Mouse (Mus musculus): ENCODE results near the gene Arhgef25. TPM values are rescaled to one million over a fixed set of nuclear protein-coding genes. Genes with fewer than 3 reads are reported as not detected.
"Not testable (repeated sequence)": the region's sequence is repeated elsewhere in the genome, so short reads cannot be mapped to it uniquely, and the experiment has no call there.

Arhgef25 gene
- polyA plus RNA-seq, 1 experiment from 2014 or later, result 32.7 TPM

DNA sequence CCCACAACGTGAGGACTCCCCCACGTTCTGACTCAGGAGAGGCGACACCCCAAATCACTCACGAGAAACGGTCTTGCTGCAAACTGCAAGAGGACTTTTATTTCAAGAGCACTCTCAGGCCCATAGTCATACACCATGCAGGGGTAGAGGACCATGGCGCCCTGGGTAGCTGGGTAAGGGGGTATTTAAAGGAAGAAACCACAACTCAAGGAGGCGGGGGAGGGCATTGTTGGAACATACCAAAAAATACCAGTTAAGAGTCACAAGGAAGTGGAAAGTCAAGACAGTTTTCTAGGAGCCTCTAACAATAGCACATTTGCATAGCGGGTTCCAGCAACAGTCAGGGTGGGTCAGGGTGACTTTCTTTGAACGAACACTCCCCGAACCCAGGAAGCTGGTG lies 37.3 kb downstream of the Arhgef25 start:
- not testable (repeated sequence) for H3K4me3 ChIP-seq (ENCODE audit: low read depth, low read length); H3K9me3 ChIP-seq (replicated peaks; ENCODE audit: control insufficient read depth, low read length); DNase-seq (ENCODE audit: low spot score); H3K4me2 ChIP-seq (ENCODE audit: low read depth, low read length); H3K27me3 ChIP-seq (ENCODE audit: control insufficient read depth, insufficient read depth, low read length); H3K27ac ChIP-seq (replicated peaks; ENCODE audit: low read depth, low read length); ATAC-seq (replicated peaks; ENCODE audit: insufficient number of reproducible peaks, low FRiP score, low TSS enrichment, low read depth); H3K36me3 ChIP-seq (replicated peaks; ENCODE audit: control insufficient read depth, insufficient read depth, low read depth, low read length); H3K4me1 ChIP-seq (ENCODE audit: control insufficient read depth, insufficient read depth, low read length); H3K9ac ChIP-seq (replicated peaks; ENCODE audit: low read length)
- 82% methylated on average over 10 of the region's 10 CpGs for WGBS

DNA sequence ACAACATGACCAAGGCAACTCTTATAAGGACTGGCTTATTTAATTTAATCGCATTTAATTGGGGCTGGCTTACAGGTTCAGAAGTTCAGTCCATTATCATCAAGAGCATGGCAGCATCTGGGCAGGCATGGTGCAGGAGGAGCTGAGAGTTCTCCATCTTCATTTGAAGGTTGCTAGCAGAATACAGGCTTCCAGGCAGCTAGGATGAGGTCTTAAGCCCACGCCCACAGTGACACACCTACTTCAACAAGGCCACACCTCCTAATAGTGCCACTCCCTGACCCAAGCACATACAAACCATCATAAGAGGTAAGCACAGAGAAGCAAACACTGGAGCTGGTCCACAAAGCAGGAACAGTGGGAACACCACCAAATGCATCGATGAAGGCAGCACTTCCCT lies 38.6 kb downstream of the Arhgef25 start:
- not testable (repeated sequence) for H3K4me2 ChIP-seq (ENCODE audit: low read depth, low read length); H3K4me1 ChIP-seq (ENCODE audit: control insufficient read depth, insufficient read depth, low read length); DNase-seq (ENCODE audit: low spot score); ATAC-seq (replicated peaks; ENCODE audit: insufficient number of reproducible peaks, low FRiP score, low TSS enrichment, low read depth); H3K9me3 ChIP-seq (replicated peaks; ENCODE audit: control insufficient read depth, low read length); H3K27me3 ChIP-seq (ENCODE audit: control insufficient read depth, insufficient read depth, low read length); H3K36me3 ChIP-seq (replicated peaks; ENCODE audit: control insufficient read depth, insufficient read depth, low read depth, low read length); H3K27ac ChIP-seq (replicated peaks; ENCODE audit: low read depth, low read length); H3K9ac ChIP-seq (replicated peaks; ENCODE audit: low read length); H3K4me3 ChIP-seq (ENCODE audit: low read depth, low read length)
- WGBS, result 87% methylated on average over 3 of the region's 3 CpGs

DNA sequence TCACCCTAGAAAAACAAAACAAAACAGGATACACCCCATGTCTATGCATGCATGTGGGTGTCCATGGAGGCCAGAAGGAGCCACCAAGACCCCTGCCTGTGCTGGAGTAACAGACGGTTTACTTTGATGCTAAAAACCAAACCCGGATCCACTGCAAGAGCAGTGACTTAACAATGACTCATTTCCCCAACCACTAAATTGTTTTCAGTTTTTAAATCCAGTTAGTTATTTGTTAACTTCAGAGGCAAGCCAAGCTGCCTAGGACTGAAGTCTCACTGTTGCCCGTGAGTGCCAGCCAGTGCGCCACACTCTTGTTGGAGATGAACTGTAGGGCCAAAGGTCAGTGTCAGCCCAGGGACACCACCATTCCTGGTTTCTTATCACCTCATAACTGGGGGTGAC lies 39.4 kb downstream of the Arhgef25 start:
- no peak for DNase-seq (ENCODE audit: low spot score)
- Histone ChIP-seq H3K4me3 (ENCODE audit: low read depth, low read length) (no peak overlapping the region), H3K27ac (replicated peaks; ENCODE audit: low read depth, low read length) (no peak overlapping the region), H3K9ac (replicated peaks; ENCODE audit: low read length) (no peak overlapping the region), H3K4me1 (ENCODE audit: control insufficient read depth, insufficient read depth, low read length) (no peaks in the 10 kb centered on the region), H3K27me3 (ENCODE audit: control insufficient read depth, insufficient read depth, low read length) (no peaks in the 10 kb centered on the region), H3K4me2 (ENCODE audit: low read depth, low read length) (no peak overlapping the region), H3K36me3 (replicated peaks; ENCODE audit: control insufficient read depth, insufficient read depth, low read depth, low read length) (no peaks in the 10 kb centered on the region), H3K9me3 (replicated peaks; ENCODE audit: control insufficient read depth, low read length) (no peaks in the 10 kb centered on the region)
- ATAC-seq (replicated peaks; ENCODE audit: insufficient number of reproducible peaks, low FRiP score, low TSS enrichment, low read depth), result no peak
- 89% methylated on average over 4 of the region's 4 CpGs for WGBS

DNA sequence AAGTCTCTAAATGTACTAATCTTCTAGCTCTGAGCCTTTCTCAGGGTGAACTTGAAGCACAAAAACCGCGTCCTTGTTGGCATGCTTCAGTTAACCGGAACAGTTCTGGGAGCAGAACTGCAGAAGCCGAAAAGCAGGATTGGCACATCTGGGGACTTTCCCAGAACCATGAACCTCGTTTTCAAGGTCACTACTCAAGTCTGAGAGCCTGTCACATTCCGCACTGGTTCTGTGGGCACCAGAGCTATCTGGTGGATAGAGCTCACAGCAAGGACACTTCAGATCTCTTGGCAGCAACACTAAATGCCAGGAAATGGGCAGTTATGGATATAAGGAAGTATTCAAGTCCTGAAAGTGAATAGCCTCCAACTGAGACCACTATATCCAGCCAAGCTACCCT lies 42.7 kb downstream of the Arhgef25 start:
- DNase-seq (ENCODE audit: low spot score) (no peak), ATAC-seq (replicated peaks; ENCODE audit: insufficient number of reproducible peaks, low FRiP score, low TSS enrichment, low read depth) (no peak)
- no peaks in the 10 kb centered on the region for H3K27me3 ChIP-seq (ENCODE audit: control insufficient read depth, insufficient read depth, low read length)
- no peak overlapping the region for H3K4me3 ChIP-seq (ENCODE audit: low read depth, low read length)
- H3K27ac ChIP-seq (replicated peaks; ENCODE audit: low read depth, low read length), result no peak overlapping the region
- no peaks in the 10 kb centered on the region for H3K36me3 ChIP-seq (replicated peaks; ENCODE audit: control insufficient read depth, insufficient read depth, low read depth, low read length)
- no peak overlapping the region for H3K9ac ChIP-seq (replicated peaks; ENCODE audit: low read length)
- H3K9me3 ChIP-seq (replicated peaks; ENCODE audit: control insufficient read depth, low read length), result no peaks in the 10 kb centered on the region
- WGBS, result 81% methylated on average over 6 of the region's 6 CpGs
- H3K4me1 ChIP-seq (ENCODE audit: control insufficient read depth, insufficient read depth, low read length), result no peaks in the 10 kb centered on the region
- H3K4me2 ChIP-seq (ENCODE audit: low read depth, low read length), result no peak overlapping the region

DNA sequence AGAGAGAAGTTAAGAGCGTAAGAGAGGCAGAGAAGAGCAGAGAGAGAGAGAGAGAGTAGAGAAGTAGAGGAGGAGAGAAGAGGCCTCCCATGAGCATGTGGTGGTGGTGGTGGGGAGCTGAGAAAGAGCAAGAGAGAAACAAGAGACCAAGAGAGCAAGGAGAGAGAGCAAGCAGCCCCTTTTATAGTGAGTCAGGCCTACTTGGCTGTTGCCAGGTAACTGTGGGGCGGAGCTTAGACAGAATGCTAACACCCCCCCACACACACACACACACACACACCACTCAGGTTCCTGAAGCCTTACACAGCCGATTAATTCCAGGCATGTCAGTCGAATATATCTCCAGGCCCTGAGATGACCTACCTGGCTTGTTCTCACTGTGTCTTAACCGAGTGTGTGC lies 44.6 kb downstream of the Arhgef25 start:
- H3K27ac ChIP-seq (replicated peaks; ENCODE audit: low read depth, low read length), result no peak overlapping the region
- ATAC-seq (replicated peaks; ENCODE audit: insufficient number of reproducible peaks, low FRiP score, low TSS enrichment, low read depth) (no peak), DNase-seq (ENCODE audit: low spot score) (no peak)
- H3K4me2 ChIP-seq (ENCODE audit: low read depth, low read length), result no peak overlapping the region
- H3K4me3 ChIP-seq (ENCODE audit: low read depth, low read length), result no peak overlapping the region
- H3K4me1 ChIP-seq (ENCODE audit: control insufficient read depth, insufficient read depth, low read length), result no peaks in the 10 kb centered on the region
- H3K36me3 ChIP-seq (replicated peaks; ENCODE audit: control insufficient read depth, insufficient read depth, low read depth, low read length), result no peaks in the 10 kb centered on the region
- 76% methylated on average over 4 of the region's 5 CpGs for WGBS
- H3K27me3 ChIP-seq (ENCODE audit: control insufficient read depth, insufficient read depth, low read length), result no peaks in the 10 kb centered on the region
- H3K9ac ChIP-seq (replicated peaks; ENCODE audit: low read length), result no peak overlapping the region
- no peaks in the 10 kb centered on the region for H3K9me3 ChIP-seq (replicated peaks; ENCODE audit: control insufficient read depth, low read length)

DNA sequence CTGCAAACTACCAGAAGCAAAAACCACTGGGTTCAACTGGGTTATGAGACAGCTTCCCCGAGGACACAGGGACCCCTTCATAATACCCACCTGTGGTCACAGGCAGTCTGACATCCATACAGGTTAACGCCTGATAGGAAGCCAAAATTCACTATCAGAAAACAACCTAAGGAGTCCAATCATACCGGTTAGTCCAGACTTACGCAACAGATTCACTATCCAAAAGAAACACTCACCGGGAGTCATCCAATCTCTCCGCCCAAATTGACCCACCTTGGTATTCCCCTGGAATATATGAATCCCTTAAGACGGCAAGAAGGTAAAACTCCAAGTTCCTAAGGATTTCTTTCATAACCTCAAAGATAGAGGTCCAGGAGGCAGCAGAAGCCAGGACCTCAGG lies 45.3 kb downstream of the Arhgef25 start:
- ATAC-seq (replicated peaks; ENCODE audit: insufficient number of reproducible peaks, low FRiP score, low TSS enrichment, low read depth) (no peak), DNase-seq (ENCODE audit: low spot score) (no peak)
- no peaks in the 10 kb centered on the region for H3K9me3 ChIP-seq (replicated peaks; ENCODE audit: control insufficient read depth, low read length)
- no peak overlapping the region for H3K9ac ChIP-seq (replicated peaks; ENCODE audit: low read length)
- H3K27me3 ChIP-seq (ENCODE audit: control insufficient read depth, insufficient read depth, low read length), result no peaks in the 10 kb centered on the region
- 88% methylated on average over 7 of the region's 7 CpGs for WGBS
- no peaks in the 10 kb centered on the region for H3K36me3 ChIP-seq (replicated peaks; ENCODE audit: control insufficient read depth, insufficient read depth, low read depth, low read length)
- H3K27ac ChIP-seq (replicated peaks; ENCODE audit: low read depth, low read length), result no peak overlapping the region
- no peaks in the 10 kb centered on the region for H3K4me1 ChIP-seq (ENCODE audit: control insufficient read depth, insufficient read depth, low read length)
- no peak overlapping the region for H3K4me3 ChIP-seq (ENCODE audit: low read depth, low read length)
- H3K4me2 ChIP-seq (ENCODE audit: low read depth, low read length), result no peak overlapping the region

DNA sequence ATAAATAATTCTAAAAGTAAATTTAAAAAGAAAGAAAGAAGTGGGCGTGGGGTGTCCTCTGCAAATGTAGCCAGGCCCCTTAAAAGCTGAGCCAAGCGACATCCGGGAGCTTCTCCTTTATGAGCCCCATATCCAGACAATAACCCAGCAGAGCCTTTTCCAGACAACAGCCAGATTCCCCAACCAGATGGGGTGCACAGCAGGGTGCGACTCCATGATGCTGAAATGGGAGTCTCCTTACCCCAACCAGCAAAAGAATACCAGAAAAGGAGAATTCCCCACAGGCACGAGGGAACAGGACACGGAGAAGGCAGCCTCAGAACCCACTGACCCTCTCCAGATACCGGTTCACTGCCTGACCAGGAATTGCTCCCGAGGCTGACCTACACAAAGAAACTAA lies 46.7 kb downstream of the Arhgef25 start:
- Histone ChIP-seq H3K9me3 (replicated peaks; ENCODE audit: control insufficient read depth, low read length) (no peaks in the 10 kb centered on the region), H3K4me2 (ENCODE audit: low read depth, low read length) (no peak overlapping the region), H3K4me1 (ENCODE audit: control insufficient read depth, insufficient read depth, low read length) (no peaks in the 10 kb centered on the region), H3K27ac (replicated peaks; ENCODE audit: low read depth, low read length) (no peak overlapping the region), H3K36me3 (replicated peaks; ENCODE audit: control insufficient read depth, insufficient read depth, low read depth, low read length) (no peaks in the 10 kb centered on the region), H3K9ac (replicated peaks; ENCODE audit: low read length) (no peak overlapping the region), H3K4me3 (ENCODE audit: low read depth, low read length) (no peak overlapping the region), H3K27me3 (ENCODE audit: control insufficient read depth, insufficient read depth, low read length) (no peaks in the 10 kb centered on the region)
- ATAC-seq (replicated peaks; ENCODE audit: insufficient number of reproducible peaks, low FRiP score, low TSS enrichment, low read depth) (no peak), DNase-seq (ENCODE audit: low spot score) (no peak)
- 82% methylated on average over 8 of the region's 8 CpGs for WGBS

DNA sequence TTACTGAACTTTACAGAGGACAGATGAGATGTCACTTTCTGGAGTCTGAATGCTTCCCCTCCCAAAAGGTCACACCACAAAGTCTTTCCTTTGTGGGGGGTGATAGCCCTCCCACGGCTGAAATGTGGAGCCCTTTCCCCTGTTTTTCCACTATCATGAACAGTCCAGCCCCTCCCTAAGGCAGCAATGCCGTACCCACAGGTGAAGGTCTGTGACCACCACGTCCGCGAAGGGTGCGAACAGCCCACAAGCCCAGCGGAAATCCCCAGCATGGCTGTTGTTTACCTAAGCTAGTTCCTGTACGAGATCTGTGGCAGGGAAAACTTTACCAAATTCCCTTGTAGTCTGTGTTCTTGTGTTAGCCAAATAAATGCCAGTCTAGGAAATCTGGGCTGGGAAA lies 48.4 kb downstream of the Arhgef25 start:
- Histone ChIP-seq H3K9me3 (replicated peaks; ENCODE audit: control insufficient read depth, low read length) (no peaks in the 10 kb centered on the region), H3K4me3 (ENCODE audit: low read depth, low read length) (no peak overlapping the region), H3K4me1 (ENCODE audit: control insufficient read depth, insufficient read depth, low read length) (no peaks in the 10 kb centered on the region), H3K4me2 (ENCODE audit: low read depth, low read length) (no peak overlapping the region), H3K9ac (replicated peaks; ENCODE audit: low read length) (no peak overlapping the region), H3K36me3 (replicated peaks; ENCODE audit: control insufficient read depth, insufficient read depth, low read depth, low read length) (no peaks in the 10 kb centered on the region), H3K27ac (replicated peaks; ENCODE audit: low read depth, low read length) (no peak overlapping the region), H3K27me3 (ENCODE audit: control insufficient read depth, insufficient read depth, low read length) (no peaks in the 10 kb centered on the region)
- ATAC-seq (replicated peaks; ENCODE audit: insufficient number of reproducible peaks, low FRiP score, low TSS enrichment, low read depth) (no peak), DNase-seq (ENCODE audit: low spot score) (no peak)
- 66% methylated on average over 8 of the region's 8 CpGs for WGBS

DNA sequence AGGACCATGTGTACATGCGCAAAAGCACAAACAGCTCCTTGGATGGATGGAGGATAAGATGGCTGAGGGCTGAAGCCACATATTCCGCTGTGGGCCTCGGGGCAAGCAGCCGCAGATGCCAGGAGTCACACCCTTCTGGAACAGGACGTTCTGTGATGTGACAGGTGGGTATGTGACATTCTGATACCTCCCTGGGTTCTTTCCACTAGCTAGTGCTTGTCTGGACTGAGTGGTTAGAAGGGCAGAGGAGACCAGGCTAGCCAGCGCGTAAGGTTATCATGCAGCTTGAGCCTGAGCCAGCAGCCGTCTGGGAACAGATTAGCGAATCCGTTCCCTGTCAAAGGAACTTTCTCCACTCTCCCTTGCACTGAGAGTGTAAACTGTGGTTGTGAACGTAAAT lies 48.9 kb downstream of the Arhgef25 start:
- 83% methylated on average over 11 of the region's 11 CpGs for WGBS
- no peak overlapping the region for H3K27ac ChIP-seq (replicated peaks; ENCODE audit: low read depth, low read length)
- DNase-seq (ENCODE audit: low spot score), result no peak
- no peaks in the 10 kb centered on the region for H3K4me1 ChIP-seq (ENCODE audit: control insufficient read depth, insufficient read depth, low read length)
- H3K9ac ChIP-seq (replicated peaks; ENCODE audit: low read length), result no peak overlapping the region
- no peaks in the 10 kb centered on the region for H3K36me3 ChIP-seq (replicated peaks; ENCODE audit: control insufficient read depth, insufficient read depth, low read depth, low read length)
- no peak overlapping the region for H3K4me3 ChIP-seq (ENCODE audit: low read depth, low read length)
- no peak overlapping the region for H3K4me2 ChIP-seq (ENCODE audit: low read depth, low read length)
- ATAC-seq (replicated peaks; ENCODE audit: insufficient number of reproducible peaks, low FRiP score, low TSS enrichment, low read depth), result no peak
- H3K9me3 ChIP-seq (replicated peaks; ENCODE audit: control insufficient read depth, low read length), result no peaks in the 10 kb centered on the region
- H3K27me3 ChIP-seq (ENCODE audit: control insufficient read depth, insufficient read depth, low read length), result no peaks in the 10 kb centered on the region

Measured in embryonic facial prominence, embryonic 11.5 days (tissue).